Mouse (Mus musculus): Measurements from ENCODE around the gene Arhgef7.

The Arhgef7 gene

DNA sequence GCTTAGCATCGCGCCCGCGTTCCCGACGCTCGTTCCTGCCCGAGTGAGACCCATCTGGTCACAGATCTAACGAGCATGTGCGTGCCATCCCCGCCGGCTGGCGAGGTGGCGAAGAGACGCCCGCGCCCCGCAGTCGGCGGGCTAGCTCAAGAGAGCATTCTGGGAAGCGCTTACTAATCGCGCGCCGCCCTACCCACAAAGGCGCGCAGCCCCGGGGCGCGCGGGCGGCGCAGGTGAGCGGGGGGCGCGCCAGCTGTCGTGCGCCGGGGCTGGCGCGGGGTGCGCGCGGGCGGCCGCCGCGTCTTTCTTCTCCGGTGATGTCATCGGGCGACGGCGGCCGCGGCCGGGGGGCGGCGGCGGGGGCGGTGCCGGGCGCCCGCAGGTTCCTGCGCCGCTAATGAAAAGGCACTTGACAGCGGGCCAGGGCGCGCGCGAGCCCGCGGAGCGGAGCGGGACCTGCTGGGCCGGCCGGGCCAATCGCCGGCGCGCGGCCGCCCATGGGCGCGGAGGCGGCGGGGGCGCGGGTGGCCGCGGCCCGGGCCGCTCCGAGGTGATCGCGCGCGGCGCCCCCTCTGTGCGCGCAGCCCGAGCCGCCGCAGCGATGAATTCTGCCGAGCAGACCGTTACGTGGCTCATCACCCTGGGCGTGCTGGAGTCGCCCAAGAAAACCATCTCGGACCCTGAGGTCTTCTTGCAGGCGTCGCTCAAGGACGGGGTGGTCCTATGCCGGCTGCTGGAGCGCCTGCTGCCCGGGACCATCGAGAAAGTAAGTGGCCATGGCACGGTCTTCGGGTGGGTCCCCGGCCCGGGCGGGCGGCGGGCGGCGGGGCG lies at the start of gene Arhgef7:
TSS of gene Arhgef7 (plus strand) at position 71 of the 831 bp plus-strand sequence.
- no peak for DNase-seq (ENCODE audit: low spot score)

DNA sequence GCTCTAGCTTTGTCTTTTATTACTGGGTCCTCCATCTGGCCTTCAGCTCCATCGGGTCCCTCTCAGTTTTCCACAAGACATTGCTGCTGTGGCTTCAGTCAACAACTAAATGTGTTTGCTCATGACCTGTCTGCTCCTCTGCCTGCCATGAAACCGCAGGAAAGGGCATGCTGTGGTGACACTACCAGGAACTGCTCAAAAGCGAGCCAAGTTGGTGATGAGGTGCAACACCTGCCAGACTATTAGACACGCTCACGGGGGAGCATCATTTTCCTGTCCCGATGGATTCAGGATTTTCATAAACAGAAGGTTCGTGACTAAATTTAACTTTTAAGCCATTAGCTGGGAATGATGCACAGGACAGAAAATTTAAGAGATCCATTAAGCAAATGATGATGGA lies 43.0 kb upstream of the Arhgef7 start:
- no peak for DNase-seq (ENCODE audit: low spot score)

DNA sequence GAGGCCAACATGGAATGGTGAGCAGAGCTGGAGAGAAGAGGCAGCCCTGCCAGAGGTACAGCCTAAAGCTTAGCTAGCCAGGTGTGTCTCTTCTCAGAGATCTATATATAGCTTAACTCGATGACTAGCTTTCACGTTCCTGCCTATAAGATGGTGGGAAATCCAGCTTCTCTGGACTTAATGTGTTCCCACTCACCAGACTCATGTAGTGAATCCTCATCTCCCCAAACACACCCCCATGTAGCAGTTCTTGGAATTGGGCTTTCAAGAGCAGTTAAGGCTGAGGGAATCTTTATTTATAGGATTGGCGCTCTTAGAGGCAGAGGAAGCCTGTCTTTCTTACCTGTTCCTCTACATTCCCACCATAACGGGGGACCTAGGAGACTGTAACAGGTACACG lies 40.3 kb upstream of the Arhgef7 start:
- no peak for DNase-seq (ENCODE audit: low spot score)

DNA sequence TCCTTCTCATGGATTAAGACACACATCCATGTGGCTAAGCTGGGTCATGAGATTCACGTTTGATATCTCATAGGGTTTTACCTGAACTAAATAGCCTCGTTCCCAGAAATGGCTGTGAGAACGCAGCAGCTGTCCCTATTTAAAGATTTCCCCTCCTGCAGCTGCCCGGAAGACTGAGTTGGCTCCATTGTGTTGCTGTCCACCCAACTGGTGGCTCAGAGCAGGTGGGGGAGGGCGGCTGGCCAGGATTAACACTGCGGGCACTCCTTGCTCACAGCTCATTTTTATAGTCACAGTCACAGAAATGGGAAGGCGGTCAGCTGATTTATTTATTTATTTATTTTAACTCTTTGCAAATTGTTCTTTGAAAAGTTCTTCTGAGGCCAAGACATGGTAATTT lies 37.6 kb upstream of the Arhgef7 start:
- no peak for DNase-seq (ENCODE audit: low spot score)

DNA sequence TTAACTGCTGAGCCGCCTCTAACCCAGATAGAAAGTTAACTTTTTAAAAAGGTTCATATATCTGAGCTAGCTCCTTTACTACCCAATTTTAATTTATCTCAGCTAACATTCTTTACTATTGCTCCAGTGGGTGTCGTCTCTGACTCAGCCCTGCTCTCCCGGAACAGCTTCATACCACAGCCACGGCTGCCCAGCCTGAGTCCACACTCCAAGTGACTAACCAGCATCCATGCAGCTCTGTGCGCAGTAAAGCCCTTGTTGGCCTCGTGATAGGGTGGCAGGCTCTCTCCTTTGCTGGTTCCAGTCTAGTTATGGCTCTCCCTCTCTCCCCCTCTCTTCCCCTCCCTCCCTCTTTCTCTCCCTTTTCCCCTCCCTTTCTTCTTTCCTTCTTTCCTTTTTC lies 36.2 kb upstream of the Arhgef7 start:
- DNase-seq (ENCODE audit: low spot score): no peak

DNA sequence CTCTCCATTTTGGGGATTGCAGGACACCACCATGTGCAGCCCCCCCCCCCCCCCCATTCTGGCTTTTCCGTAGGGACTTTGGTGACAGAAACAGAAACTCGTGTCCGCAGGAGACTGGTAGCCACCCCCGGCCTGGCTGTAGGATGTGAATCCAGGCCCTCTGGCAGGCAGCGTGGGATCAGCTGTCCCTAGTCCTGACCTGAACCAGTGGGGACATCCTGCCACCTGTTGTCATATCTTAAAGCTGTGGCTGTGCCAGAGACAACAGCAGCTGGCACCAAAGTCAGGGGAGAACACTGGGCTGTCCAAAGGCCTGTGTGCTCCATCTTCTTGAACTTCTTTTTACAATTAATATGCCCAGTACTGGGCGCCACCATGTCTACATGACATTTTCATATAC lies 35.8 kb upstream of the Arhgef7 start:
- DNase-seq (ENCODE audit: low spot score): no peak

DNA sequence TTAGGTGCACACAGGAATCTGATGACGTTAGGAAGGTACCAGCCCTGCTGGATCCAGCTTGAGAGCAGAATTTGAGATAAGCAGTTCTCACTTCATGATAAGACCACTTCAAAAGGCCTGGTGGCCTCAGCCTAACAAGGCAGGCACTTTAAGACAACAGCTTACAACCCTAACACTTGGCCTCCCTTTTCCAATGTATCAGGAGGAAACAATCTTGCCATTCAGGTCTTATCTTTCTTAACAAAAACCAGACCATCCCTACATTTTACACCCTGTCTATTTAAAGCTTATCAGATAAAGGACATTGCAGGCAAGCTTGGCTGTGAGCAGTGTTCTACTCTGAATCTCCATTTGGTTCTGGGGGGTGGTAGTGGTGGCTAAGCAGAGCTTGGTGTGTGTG lies 35.1 kb upstream of the Arhgef7 start:
- no peak for DNase-seq (ENCODE audit: low spot score)

DNA sequence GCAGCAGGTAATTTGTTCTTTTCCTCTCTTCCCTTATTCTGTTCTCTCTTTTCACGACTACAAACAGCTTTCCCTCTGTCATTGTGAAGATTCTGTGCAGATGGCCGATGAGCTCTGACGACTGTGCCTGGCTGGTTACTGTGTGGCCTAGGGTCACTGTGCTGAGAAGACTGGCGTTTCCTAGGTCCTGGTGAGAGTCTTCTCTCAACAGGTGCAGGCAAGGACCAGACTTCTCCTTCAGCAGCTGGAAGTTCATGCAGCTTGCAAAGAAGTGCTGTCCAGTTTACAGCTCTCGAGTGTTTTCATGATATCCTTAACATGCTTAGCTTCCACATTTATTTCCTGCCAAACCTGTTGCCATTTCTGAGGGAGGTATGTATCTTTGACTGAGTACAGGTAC lies 33.5 kb upstream of the Arhgef7 start:
- no peak for DNase-seq (ENCODE audit: low spot score)

DNA sequence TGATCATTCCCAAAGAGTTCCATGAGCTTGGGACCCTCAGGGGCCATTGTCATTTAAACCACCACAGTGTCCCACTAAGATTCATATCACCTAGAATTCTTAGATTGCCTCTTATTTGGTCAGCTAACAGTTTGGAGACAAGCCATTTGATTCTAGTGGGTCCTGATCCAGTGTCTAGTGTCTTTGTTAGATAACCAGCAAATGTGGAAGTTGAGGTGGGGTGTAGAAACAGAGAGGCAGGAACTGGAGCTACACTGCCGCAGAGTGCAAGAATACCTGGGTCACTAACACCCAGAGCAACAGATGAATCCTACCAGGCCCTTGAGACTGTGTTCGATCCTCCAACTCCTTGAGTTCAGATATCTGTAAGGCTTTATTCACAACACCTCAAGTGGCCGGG lies 31.3 kb upstream of the Arhgef7 start:
- no peak for DNase-seq (ENCODE audit: low spot score)

DNA sequence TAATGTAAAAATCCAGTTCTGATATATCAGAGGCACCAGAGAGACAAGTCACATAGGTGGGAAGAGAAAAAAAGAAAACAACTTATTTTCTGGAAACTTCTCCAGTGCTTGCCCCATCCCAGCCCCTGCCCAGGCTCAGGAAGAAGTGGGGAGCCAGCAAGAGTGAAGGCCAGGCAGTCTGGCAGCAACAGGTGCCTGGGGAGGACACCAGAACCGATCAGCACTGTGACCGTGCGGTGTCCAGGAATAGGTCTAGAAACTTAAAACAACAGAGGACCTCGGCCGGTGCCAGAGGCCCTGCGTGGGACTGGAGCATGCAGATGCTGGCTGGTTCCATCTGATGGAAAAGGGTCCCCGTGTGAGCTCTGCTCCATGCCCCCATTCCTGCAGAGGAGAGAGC lies 30.1 kb upstream of the Arhgef7 start:
- no peak for DNase-seq (ENCODE audit: low spot score)

DNA sequence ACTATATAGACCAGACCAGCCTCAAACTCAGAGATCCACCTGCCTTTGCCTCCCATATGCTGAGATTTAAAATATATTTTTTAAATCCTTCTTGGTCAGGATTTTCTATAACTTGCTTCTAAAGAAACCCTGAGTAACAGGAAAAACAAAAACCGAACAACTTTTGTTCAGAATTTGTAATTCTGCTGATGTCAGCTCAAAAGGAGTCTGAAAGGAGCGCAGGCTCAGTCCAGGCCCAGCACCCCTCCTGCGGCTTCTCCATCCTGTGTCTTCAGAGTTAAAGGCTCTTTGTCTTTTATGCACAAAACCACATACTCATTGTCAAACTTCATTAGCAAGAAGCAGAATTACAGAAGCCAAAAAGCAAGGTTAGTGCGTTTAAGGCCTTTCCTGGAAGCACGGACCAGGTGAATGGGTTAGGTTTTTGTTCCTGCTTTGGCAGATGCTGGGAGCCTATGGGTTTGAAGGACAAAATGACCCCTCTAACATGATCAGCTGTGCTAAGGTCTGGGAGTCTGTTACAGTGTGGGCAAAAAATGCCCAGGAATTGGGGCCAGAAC lies 28.0 kb upstream of the Arhgef7 start:
- DNase-seq (ENCODE audit: low spot score): no peak

DNA sequence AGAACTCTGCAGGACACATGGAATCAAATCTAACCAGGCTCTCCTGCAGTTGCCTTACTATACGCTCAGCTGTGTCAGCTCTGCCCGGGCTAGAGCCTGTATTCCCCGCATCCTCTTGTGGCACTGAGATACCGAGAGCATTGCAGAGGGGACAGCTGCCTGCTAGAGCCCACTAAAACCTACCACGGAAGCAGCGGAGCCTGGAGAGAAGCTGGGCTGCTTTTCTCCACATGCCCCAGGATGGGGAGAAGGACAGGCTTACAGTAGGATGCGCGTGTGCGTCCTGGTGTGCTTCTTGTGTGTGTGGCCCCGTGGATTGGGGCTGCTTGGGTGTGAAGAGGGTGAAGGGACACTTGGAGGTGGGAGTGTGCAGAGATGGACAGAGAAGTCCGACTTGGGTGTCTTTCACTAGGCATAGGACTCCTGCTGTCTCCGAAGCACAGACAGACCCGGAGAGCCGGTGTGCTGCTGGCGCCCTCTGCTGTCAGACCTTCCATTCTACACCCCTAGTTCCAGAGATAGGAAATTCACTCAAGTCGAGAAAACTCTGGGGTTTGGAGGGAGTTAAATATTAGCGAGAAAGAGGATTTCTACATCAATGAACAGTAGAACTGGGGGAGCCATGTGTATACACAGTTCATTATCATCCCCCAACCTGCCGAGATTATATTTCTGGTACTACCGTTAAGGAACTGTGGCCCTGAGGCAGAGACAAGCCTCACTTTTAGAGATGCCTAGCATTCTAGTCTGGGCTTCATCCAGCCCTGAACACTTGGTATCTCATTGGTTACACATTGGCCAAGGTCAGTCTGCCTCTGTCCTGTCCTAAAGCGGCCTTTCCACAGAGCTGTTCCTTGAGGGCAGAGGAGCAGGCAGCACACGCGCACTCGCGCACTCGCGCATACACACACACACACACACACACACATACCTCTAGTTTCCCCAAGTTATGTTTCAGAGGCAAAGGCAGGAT lies 27.2 kb upstream of the Arhgef7 start:
- DNase-seq (ENCODE audit: low spot score): peak; percentile 46

DNA sequence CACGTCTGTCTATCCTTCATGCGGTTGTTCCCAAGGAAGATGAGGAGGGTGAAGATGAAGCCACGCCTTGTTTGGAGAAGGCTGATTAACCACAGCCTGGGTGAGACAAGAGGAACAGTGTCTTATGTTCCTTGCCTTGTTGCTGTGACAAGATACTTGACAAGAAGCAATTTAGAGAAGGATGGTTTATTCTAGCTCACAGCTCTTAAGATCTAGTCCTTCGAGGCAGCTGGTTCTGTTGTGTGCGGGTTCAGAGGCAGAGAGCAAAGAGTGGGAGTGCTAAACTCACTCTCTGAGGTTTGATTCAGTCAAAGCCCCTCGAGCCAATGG lies 26.5 kb upstream of the Arhgef7 start, which contains the start of gene 1700016D06Rik:
TSS of gene 1700016D06Rik (minus strand) at position 31 of the 330 bp plus-strand sequence.
- no peak for DNase-seq (ENCODE audit: low spot score)

DNA sequence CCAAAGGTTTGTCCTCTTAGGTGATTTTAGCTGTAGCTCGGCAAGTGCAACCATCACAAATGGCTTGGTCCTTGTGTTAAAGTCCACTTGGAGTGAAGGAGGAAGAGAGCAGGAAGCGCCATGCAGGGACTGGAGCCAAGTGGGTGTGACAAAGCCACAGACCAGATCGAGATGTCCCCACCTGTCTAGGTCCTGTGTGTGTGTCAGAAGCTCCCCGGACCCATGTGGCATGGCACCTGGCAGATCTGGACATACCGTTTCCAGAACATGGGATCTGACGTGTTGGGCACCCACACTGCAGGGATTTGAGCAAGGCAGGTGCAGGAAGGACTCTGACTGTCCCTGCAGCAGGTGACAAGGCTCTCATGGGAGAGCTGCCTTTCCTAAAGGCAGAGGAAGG lies 26.1 kb upstream of the Arhgef7 start:
- no peak for DNase-seq (ENCODE audit: low spot score)

DNA sequence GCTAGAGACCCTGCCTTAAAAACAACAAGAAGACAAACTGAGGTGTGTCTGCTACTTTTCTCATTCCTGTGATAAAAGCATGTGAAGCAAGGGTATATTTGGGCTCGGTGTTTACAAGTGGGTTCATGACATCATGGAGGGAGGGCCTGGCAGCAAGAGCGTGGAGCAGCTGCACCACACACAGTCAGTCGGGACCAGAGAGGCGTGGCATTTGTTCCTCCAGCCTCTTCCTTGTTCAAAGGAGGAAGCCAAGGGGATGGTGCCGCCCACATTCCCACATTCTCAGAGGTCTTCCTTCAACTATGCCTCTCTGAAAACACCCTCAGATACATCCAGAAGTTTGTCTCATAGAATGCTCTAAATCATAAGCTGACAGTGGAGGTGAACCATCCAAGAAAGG lies 23.7 kb upstream of the Arhgef7 start:
- DNase-seq (ENCODE audit: low spot score): no peak

DNA sequence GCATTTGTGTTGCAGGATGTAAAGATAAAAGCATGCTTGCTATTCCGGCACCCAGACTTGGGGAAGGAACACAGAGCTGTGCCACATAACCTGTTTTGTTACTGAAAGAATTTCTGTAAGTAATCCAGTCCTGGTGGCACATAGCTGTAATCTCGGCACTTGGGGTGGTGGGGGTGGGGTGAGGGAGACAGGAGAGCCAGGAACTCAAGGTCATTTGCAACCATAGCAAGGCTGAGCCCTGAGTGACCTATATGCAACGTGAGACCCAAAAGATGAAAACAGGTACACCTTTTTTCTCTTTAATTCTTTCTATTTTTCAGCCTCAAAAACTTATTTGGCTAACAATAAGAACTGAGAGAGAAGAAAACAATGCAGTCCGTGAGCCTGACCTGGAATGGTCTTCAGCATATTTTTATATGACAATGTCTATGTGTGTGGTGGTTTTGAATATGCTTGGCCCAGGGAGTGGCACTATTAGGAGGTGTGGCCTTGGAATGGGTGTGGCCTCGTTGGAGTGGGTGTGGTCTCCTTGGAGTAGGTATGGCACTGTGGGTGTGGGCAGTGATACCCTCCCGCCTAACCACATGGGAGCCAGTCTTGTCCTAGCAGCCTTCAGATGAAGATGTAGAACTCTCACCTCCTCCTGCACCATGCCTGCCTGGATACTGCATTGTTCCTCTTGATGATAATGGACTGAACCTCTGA lies 22.7 kb upstream of the Arhgef7 start:
- no peak for DNase-seq (ENCODE audit: low spot score)

DNA sequence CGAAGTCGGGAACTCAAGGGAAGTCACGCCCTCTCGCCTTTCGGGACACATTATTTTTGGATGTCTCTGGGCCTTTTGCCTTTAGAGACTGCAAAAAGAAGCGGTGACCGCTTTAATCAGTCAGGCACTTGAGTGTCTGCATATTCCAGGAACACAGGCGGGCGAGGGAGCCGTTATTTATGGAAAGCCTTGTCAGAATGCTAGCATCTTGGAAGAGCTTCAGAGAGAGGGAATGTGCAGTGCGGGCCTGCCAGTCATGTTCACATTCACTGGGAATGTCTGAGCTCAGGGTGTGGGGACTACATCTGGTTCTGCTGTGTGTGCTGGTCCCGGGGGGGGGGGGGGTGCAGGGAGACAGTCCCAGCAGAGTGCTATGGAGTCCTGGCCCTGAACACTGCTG lies 21.7 kb upstream of the Arhgef7 start:
- no peak for DNase-seq (ENCODE audit: low spot score)

DNA sequence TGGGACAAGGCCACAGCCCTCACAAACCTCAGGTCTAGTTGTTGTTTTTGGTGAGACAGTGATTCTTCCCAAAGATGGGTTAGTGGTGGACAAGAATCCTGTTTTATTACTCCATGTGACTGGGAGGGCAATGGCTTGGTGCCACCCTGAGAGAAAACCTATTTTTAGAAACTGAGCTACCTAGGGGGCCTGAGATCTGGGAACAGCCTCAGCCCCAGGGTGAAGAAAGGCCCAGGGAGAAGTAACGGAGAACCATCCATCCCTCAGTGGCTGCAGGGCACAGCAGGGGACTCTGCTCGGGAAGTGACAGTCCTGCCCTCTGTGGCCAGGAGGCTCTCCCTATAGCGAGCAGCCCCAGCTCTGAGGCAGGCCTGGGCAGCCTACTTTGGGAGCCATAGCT lies 19.8 kb upstream of the Arhgef7 start:
- DNase-seq (ENCODE audit: low spot score): no peak

DNA sequence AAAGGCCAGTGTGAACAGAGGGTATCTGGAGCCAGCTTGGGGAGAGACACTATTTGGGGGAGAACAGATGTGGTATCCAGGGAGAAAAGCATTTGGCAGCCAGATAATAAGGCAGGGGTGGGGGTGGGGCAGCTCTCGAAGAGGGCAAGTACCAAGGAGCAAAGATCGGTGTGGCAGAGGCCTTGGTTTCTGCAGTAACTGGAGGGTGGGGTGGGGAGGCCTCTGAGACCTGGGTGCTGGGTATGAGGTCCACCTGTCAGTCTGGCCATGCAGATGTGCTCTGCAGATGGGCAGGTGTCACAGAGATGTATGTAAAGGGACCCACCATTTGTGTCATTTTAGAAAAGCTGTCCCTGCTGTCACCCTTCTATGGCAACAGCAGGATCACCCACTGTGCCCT lies 18.7 kb upstream of the Arhgef7 start:
- no peak for DNase-seq (ENCODE audit: low spot score)

DNA sequence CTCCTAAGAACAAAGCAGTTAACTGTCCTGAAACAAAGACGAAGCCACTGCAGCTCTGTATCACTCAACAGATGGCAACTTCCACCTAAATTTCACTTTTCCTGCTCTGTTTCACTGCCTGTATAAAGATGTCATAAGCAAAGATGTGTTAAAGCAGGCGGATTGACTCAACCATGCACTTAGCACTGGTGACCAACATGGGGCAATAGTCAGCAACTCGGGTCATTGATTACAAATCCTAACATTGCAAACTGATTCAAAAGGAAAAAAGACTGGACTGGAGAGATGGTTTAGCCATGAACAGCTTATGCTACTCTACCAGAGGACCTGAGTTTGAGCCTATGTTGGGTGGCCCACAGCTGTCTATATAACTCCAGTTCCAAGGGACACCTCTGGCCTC lies 18.0 kb upstream of the Arhgef7 start:
- DNase-seq (ENCODE audit: low spot score): no peak

DNA sequence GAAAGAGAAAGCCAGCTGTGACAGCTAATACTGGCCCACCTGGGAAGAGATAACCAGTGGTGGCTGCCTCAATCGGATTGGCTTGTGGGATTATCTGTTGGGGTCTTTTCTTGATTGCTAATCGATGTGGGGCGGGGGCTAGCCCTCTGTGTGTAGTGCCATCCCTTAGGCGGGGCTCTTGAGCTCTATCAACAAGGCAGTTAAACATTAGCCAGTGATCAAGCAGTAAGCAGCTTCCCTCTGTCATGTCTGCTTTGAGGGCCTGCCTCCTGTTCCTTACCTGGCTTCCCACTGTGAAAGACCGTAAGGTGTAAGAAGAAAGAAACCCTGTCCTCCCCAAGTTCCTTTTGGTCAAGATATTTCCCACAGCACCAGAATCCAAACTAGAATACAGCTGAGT lies 17.1 kb upstream of the Arhgef7 start:
- no peak for DNase-seq (ENCODE audit: low spot score)

DNA sequence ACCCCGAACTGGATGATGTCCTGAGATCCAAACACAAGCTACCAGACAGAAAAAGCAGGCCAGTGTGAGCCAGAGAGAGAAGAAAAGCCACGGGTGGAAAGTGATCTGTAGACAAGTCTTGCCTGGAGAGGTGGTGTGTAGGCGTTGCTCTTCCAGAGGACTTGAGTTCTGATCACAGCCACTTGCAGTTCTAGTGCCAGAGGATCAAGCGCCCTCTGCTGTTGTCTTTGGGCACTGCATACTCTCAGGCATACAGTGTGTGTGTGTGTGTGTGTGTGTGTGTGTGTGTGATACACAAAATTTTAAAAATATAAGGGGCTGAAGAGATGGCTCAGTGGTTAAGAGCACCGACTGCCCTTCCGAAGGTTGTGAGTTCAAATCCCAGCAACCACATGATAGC lies 15.3 kb upstream of the Arhgef7 start:
- DNase-seq (ENCODE audit: low spot score): no peak

All from T-cell, adult 2 months (primary cell).